Mouse (Mus musculus): ENCODE measurements around the gene Ccdc184. TPM values are rescaled to one million over a fixed set of nuclear protein-coding genes. Genes with fewer than 3 reads are reported as not detected.
A peak's percentile ranks its signal among the peaks of the same experiment; 100 is the strongest.

Gene Ccdc184
- total RNA-seq, 2 experiments from 2014 or later, result 1.2 to 1.5 TPM

DNA sequence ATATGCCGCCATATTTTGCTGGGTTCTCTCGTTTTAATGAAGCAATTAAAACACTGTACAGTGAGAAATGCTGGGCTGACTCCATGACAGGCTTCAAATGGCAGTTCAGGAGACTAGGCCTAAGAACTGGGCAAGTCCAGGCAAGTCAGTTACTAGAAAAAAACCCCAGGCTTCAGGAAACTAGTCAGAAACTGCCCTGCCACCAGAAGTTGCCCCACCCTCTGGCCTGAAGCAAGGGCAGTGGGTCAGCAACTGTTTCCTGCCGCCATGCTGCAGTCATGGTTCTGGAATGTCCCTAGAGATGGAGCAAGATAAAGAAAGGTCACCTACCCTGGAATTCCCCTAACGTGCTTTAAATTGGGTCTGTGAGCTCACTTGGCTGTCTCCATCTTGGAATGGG is 11.0 kb upstream of the Ccdc184 start:
- no peak for DNase-seq

DNA sequence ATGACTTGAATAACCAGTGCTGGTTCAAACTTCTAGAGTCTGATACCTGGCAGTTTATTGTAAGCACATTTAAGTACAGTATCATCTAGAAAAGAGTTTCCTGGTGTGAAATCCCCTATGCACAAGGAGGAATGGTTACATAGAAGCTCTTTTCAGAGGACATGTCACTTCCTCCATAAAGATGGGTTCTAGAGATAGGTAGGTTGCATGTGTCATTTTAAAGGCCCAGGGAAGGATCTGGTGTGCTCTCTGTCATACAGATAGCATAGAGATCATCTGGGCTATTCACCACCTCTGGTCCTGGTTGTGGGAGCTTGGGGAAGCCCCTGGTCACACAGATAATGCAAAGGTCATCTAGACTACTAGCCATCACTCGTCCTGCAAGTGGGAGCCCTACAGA is 9.7 kb upstream of the Ccdc184 start:
- DNase-seq, result no peak

DNA sequence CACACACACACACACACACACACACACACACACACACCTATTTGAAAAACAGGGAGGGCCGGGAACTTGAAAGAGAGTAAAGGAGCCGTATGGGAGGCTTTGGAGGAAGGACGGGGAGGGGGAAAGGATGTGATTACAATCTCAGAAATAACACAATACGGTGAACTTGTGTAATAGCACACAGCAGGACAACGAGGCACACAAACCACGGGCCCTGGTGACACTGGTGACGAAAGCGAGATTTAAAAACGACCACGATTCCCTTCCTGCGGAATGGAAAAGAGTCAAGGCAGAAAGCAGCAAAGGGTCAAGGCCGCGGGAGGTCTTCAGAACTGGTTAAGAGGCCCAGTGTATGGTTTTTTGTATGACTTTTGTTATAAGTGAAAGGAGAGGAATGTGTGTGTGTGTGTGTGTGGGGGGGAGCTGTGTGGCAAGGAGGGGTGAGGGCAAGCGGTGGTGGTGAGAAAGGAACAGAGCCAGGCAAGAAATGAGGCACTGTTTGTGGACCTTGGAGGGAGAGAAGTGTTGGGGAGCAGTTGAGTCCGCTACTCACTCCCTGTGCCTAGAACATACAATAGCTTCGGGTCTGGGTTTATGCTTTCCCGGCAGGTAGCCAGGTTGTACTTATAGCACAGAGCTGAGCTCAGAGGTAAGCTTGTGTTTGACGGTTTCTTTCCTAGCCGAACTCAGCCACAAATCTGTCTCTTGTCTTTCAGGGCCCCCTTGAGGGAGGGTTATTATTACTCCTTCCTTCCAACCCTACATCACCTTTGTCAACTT is 5.7 kb upstream of the Ccdc184 start:
- DNase-seq, result no peak

DNA sequence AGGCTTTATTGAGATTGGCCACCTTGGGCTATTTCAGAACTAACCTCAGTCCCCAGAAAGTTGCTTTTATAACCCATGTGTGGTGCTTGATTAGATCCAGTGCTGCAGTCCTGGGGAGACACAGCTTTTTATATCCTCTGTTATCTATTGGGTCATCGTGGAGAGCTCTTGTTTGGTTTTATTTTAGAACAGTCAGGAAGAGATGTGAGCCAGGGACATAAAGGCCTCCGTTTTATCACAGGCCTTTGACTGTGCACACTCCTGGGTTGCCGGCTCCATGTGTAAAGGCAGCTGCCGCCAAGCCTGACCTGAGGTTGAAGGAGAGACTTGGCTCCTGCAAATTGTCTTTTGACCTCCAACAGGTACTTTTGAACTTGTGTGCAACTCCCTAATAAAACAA is 4.4 kb upstream of the Ccdc184 start:
- DNase-seq, result no peak

DNA sequence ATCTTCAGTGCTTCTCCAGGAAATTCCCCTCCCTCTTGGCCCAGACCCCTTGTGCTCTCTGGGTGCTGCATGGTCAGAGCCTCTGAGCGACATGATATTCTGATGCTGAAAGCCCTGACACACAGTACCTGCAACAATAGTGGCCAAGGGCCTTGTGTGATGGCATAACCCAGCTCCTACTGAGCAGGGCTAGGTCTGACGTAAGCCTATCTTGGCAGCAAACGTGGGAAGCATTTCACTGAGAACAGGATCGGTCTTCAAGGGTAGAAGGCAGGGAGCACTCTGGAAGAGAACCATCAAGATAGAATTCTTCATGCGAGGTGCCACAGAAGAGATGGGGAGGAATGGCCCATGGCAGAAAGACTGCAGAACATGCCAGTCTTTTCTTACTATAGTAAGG is 1.4 kb upstream of the Ccdc184 start, which contains the start of gene Asb8:
TSS of gene Asb8 (minus strand) at position 101 of the 400 bp plus-strand sequence.
- DNase-seq, result no peak

DNA sequence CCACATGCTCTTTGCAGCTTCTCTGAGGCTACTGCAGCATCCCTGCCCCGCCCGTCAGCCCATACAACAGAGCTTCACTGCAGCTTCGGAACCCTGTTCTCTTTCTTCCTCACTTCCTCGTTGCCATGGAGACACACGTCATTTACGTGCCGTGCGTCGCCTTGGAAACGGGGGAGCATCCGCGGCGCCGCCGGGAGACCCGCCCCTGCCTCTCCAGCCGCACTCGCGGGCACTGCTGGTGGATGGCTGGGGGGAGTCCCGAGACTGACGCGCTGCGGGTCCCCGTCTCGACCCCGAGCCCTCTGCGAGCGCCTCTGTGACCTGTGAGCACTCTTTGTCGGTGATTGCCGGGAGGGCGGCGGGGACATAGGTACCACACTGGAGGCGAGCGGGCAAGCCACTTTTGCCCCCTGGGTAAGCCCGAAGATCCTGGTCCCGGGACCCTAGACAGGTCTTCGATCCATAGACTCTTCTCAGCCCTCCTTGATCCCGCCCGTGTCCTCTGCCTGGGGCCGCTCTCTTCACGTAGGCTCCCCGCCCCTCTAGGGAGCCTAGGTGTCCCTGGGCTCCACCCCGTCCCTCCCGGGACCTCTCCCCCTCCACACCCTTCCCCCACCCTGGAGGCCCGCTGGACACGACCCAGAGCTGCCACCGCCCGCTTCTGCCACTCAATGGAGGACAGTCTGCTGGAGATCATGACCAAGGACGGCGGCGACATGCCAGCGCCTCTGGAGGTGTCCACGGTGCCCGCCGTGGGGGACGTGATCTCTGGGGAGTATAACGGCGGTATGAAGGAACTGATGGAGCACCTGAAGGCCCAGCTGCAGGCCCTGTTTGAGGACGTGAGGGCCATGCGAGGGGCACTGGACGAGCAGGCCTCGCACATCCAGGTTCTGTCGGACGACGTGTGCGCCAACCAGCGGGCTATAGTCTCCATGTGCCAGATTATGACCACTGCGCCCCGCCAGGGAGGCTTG is 975 bp downstream of the Ccdc184 start:
- peak; percentile 84 for DNase-seq

DNA sequence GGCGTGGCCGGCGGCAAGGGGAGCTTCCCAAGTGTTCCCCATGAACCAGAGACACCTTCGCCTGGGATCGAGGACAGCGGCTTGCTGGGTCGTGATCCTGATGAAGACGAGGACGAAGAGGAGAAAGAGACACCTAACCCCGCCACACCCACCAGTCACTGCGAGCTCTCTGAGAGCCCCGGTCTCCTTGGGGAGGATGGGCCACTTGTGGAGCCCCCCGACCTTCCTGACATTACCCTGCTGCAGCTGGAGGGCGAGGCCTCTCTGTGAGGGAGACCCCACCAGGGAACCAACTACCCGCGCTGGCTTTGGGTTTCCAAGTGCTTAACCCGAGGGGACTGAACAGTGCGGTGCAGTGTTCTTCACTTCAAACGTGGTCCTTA is 1.7 kb downstream of the Ccdc184 start:
- DNase-seq, result no peak

DNA sequence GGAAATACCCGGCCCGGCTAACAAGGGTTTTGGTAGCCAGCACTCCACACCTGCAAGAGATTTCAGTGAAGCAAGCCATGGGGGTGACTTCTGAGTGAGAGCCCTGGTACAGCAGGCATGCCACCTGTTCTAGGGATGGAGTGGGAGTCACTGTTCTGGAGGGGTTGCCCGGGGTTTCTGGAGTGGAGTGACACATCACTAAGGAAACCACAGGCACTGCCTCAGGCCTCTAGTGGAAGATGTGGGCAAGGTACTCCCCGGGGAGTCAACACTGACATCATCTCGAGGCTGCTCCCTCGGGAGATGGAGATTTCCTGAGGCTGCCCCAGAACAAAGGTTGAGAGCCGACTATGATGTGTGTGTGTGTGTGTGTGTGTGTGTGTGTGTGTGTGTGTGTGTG is 3.4 kb downstream of the Ccdc184 start:
- DNase-seq, result no peak

DNA sequence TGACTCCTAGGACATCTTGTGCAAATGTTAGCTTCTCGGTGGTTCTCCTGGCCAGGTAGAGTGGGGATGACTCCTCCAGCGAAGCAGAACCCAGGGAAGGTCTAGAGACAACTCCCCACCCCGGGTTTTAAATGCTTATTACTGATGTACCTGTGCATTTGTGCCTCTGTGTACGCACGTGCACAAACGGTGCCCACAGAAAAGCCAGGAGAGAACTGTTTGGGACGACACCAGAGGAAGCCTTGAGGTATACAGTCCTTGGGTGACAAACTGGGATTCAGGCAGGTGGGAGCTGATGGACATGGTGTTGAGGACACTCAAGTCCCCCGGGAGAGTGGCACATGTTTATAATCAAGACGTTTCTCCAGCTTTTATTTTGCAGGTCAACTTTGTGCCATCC is 4.0 kb downstream of the Ccdc184 start:
- DNase-seq, result no peak

DNA sequence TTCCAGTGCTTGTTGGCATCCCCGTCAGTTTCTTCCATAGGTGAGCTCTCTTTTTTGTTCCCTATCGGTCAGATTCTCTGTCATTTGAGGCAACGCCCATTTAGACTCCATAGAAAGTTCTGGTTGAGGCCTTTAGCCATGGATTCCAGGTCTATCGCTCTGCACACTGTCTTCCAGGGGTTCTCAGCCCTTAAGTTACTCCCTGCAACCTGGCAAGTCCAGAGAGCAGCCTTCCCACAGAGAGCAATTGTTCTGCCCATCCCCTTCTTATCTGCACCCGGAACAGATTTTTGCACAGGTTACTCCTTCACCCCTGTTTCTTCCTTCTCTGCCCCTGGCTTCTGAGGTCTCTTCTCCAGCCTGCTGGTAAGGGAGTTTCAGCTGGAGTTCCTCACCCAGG is 5.2 kb downstream of the Ccdc184 start:
- DNase-seq, result no peak

DNA sequence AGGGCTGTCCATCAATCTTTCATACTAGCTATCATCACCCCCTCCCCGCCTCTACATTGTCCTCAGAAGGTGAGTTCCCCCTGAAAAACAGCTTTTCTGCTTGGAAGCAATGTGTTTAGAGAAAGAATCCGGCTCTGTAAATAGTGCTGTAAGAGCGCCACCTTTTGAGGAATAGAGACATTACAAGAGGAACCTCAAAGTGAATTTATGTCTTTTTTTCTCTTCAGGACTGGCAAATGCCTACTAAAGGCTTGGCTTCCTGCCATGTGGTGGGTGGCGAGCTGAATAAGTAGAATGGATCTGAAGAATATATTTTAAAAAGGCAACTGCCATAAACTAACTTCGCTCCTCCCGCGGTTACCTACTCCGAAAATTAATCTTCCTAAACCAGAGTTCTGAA is 6.9 kb downstream of the Ccdc184 start:
- DNase-seq, result peak; percentile 26

DNA sequence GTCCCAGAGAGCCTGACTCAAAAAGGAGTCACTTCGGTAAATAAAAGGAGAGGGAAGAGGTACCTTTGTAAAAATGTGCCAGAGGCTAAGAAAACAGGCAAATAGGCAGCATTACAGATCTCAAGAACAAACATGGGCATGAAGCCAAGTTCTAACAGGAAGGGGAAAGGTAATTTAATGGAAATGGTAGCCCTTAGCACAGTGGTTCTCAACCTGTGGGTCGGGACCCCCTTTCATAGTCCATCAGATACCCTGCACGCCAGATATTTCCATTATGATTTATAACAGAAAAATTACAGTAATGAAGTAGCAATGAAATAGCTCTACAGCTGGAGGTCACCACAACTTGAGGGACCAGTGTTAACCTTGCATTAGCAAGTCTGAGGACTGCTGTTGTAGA is 10.4 kb downstream of the Ccdc184 start:
- no peak for DNase-seq

DNA sequence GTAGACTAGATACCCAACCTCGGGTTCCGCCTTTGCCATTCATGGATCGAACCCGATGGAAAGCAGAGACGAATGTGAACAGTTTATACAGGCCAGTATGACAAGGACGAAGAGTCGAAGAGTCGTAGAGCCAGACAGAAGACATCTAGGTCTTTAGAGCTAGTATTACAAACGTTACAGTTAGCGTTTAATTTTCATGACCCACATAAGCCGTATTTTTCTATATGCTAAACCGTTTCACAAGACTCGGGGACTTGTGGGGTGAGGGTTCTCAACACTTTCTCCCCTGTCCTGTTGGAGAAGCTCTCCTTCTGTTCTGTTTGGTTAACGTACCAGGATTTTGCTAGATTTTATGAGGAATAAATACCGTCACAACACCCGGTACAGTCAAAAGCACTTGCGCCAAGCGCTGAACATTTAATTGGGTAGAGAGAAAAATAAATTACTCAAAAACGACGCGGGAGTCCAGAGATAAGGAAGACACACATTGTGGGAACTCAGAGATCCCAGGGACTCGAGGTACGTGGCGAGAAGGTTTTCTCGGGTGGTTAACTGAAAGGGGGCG is 13.7 kb downstream of the Ccdc184 start:
- DNase-seq, result no peak

DNA sequence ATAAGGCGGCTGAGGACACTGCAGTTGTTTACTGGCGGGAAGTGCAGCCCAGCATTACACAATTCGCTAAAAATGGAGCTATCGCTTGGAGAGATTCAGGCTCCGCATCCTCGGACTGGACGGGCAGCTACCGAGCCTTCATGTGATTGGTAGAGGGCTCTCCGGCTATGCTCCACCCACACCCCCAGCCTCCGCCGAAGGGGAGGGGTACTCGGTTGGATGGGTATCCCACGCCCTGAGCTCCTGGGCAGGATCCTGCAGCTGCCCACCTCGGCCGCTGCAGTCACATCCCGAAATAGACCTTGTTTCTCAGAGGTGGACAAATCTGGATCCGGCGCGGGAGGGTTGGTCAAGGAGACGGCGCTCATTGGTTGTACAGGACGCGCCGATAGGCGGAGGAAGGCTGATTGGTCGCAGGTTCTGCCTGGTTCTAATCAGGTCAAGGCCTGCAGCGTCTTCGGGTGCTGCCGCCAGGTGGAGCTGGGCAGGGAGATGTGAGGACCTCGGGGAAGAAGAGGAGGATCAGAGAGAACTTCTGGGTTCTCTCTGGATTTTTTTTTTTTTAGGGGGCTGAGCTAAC is 14.3 kb downstream of the Ccdc184 start:
- peak; percentile 93 for DNase-seq

DNA sequence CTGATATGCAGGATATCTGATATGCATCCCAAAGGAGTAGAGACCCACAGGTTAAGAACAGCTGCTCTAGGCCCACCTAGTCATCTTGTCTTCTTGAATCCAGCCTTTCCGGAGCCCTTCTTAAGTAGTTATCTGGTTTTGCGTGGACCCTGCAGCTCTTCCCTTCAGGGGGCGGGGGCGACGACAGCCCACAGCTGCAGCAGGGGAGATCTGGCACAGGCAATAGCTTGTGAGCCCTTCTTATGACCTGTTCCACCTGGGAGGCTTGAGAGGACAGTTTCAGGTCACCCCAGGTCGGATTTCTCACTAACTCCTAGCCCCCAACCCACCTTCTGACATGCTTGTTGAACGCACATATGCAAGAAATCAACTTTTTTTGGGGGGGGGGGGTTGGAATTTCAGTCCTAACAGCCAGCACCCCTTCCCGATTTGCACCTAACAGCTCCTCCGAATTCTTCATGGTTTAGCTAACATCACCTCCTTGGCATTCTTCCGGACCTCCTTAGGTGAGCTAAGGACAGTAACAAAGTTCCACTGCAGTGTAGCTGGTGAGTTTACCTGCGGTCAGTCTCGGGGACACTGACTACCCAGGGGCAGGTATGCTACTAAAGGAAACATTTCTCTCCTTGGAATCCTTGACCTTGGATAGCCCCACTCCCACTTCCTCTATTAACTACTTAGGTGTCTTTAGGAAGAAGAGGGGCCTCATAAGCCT is 15.1 kb downstream of the Ccdc184 start:
- no peak for DNase-seq

DNA sequence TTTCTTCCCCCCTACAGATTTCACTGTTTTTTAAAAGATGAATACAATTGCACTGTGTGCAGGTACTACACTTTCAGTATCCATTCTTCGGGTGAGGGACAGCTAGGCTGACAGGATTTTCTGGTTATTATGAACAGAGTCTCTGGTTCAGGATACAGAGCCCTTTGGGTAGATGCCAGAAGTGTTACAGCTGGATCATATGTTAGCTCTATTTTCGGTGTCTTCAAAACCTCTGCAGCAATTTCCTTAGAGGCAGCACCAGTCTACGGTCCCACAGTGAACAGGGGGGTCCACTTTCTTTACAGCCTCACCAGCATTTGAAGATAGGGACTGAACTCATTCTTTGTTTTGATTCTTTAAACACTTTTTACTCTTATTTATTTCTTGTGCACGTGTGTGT is 17.5 kb downstream of the Ccdc184 start:
- DNase-seq, result no peak

DNA sequence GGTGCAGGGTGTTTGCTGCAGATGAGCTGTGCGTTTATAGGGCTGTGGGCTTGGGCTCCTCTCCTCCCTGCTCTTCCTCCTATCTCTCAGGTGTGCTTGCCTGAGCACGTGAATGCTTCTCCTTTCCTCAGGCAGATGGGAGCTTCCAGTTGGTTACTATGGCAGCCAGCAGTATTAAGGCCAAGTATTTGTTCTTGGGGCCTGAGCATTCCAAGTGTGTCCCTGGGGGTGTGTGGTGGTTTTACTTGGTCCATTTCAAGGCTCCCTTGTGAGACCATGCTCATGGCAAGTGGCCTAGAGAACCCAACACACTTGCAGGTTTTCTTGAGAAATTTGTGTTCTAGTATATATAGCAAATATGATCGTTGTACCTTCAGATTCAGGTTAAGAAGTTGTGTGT is 28.5 kb downstream of the Ccdc184 start, which contains the start of gene Olfr288:
TSS of gene Olfr288 (minus strand) at position 101 of the 400 bp plus-strand sequence.
- DNase-seq, result peak; percentile 16

DNA sequence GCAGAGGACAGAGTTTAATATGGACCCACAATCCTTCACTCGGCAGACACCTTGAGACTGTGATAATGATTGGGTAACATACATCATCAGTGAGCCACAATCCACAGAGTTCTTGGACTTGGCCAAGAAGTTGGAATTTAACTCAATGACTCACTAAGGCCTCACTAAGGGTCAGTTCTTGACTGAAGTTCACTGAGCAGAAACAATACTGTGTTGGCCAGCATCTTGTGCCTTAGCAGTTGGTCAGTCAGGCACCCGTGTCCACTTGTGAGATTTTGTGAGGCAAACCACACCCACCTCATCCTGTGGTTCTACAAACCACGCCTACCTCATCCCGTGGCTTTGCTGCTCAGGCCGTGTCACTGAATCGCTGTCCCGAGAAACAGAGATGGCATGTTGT is 42.7 kb downstream of the Ccdc184 start:
- no peak for DNase-seq

DNA sequence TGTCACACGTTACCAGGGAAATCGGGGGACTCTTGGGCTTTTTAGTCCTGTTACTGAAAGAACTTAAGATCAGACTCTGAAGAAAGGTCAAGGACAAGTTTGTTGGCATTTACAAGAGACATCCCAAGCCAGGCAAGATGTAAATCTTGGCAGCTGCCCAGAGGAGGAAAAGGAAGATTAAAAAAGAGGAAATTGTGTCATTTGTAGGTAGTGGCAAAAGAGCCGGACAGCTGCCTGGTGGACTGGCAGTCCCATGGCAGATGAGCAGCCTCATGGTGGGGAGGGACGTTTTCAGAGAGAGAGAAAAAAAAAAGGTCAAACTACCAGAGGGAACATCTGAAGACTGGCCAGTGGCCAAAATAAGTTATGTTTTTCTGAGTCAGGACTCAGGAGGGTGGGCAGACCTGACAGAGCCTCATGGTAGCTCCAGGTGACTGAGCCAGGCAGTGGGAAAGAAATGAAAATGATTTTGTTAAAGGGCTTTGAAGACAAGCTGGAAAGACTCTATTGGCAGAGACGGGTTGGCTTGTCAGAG is 46.4 kb downstream of the Ccdc184 start:
- DNase-seq, result peak; percentile 13

DNA sequence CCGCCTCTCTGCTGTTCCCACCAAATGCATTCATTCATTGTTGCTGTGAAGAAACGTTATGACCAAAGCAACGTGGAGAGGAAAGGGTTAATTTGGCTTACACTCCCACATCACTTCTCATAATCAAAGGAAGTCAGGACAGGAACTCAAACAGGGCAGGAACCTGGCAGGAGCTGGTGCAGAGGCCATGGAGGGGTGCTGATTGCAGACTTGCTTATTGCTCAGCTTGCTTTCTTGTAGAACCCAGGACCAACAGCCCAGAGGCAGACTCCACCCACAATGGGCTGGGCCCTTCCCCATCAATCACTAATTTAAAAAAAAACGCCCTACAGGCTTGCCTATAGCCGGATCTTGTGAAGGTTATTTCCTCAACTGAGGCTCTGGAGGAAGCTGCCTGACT is 47.2 kb downstream of the Ccdc184 start:
- no peak for DNase-seq

Measured in adrenal gland, postnatal 10 days (tissue).